Mouse (Mus musculus): ENCODE results near the gene Slc47a2.

DNA sequence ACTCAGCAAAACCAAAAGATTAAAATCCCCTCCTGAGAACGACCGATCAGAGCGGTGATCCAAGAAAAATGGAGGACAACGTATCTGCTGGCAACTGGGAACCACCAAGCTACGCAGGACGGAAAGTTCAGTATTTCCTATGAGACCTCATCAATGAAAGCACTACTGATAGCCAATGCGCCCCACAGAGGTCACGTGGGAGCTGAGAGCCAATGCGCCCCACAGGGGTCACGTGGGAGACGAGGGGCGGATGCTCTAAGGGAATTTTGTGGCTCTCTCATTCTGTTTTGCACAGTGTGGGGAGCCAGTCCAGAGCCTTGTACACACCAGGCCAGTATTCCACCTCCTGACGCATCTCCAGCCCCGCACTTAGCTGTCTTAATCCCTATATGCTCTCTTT lies 80.1 kb downstream of the Slc47a2 start:
- TF ChIP-seq POLR2AphosphoS2 (IDR thresholded peaks at IDR 0.05; ENCODE audit: low read length) = no peak
- no peak for TF ChIP-seq TBP (IDR thresholded peaks at IDR 0.05; ENCODE audit: low read depth, low read length)
- no peak for TF ChIP-seq RCOR1 (IDR thresholded peaks at IDR 0.05; ENCODE audit: low read depth, low read length)
- TF ChIP-seq UBTF (IDR thresholded peaks at IDR 0.05; ENCODE audit: borderline replicate concordance, insufficient read depth, low read depth, low read length) = no peak
- no peak for TF ChIP-seq USF1 (IDR thresholded peaks at IDR 0.05; ENCODE audit: low read depth, low read length)
- no peak for TF ChIP-seq HCFC1 (IDR thresholded peaks at IDR 0.05; ENCODE audit: low read depth, low read length)
- TF ChIP-seq POLR2A (IDR thresholded peaks at IDR 0.05; ENCODE audit: control insufficient read depth in 1 of 2, insufficient read depth in 1 of 2, low read depth in 1 of 2, low read length in 2 of 2, poor library complexity in 1 of 2) = no peak
- no peak for TF ChIP-seq CTCF (IDR thresholded peaks at IDR 0.05 in 2 of 3, conservative IDR thresholded peaks at IDR 0.05 in 1 of 3; ENCODE audit: control insufficient read depth in 1 of 3, insufficient read depth in 1 of 3, low read depth in 2 of 3, low read length in 3 of 3, poor library complexity in 1 of 3, severe bottlenecking in 1 of 3)
- TF ChIP-seq JUND (IDR thresholded peaks at IDR 0.05; ENCODE audit: low read depth, low read length) = no peak
- TF ChIP-seq ZMIZ1 (IDR thresholded peaks at IDR 0.05; ENCODE audit: low read depth, low read length) = no peak

Measured in MEL (cell line).